Mouse (Mus musculus) cerebellum, adult 2 months (tissue): ENCODE data around the gene Gm44579.

Experiments used
- CTCF ChIP-seq: fragments of 200-500 bp; IDR thresholded peaks from 2 replicates; pipeline ENCODE4 v1.5.1; 2011; ENCODE audit warnings: low read depth, mild to moderate bottlenecking, control low read depth, low read length, moderate library complexity, borderline replicate concordance; ENCODE audit not compliant: insufficient read depth
- POLR2A ChIP-seq: fragments of 200-500 bp; IDR thresholded peaks from 2 replicates; pipeline ENCODE4 v1.6.1; 2011; ENCODE audit warnings: low read length, control low read depth, borderline replicate concordance; ENCODE audit not compliant: insufficient read depth

DNA sequence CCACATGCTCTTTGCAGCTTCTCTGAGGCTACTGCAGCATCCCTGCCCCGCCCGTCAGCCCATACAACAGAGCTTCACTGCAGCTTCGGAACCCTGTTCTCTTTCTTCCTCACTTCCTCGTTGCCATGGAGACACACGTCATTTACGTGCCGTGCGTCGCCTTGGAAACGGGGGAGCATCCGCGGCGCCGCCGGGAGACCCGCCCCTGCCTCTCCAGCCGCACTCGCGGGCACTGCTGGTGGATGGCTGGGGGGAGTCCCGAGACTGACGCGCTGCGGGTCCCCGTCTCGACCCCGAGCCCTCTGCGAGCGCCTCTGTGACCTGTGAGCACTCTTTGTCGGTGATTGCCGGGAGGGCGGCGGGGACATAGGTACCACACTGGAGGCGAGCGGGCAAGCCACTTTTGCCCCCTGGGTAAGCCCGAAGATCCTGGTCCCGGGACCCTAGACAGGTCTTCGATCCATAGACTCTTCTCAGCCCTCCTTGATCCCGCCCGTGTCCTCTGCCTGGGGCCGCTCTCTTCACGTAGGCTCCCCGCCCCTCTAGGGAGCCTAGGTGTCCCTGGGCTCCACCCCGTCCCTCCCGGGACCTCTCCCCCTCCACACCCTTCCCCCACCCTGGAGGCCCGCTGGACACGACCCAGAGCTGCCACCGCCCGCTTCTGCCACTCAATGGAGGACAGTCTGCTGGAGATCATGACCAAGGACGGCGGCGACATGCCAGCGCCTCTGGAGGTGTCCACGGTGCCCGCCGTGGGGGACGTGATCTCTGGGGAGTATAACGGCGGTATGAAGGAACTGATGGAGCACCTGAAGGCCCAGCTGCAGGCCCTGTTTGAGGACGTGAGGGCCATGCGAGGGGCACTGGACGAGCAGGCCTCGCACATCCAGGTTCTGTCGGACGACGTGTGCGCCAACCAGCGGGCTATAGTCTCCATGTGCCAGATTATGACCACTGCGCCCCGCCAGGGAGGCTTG, 52.8 kb downstream of the Gm44579 start:
- TF ChIP-seq CTCF, result no peak
- TF ChIP-seq POLR2A, result peak; percentile 88
